Mouse (Mus musculus) E14TG2a.4 (cell line): ENCODE results near the gene Borcs7.

Experiments
- CTCF ChIP-seq: conservative IDR thresholded peaks from 2 replicates; pipeline ENCODE4 v1.5.1; 2014; ENCODE audit warnings: low read length
- NANOG ChIP-seq: IDR thresholded peaks from 2 replicates; pipeline ENCODE4 v1.6.1; 2014; ENCODE audit warnings: borderline replicate concordance, low read length, mixed read lengths
- POU5F1 ChIP-seq: IDR thresholded peaks from 2 replicates; pipeline ENCODE4 v1.6.1; 2014; ENCODE audit warnings: low read length, borderline replicate concordance

GRCm38 (mm10) chr19:46744681-46745080 is 55.0 kb downstream of the Borcs7 start:
- TF ChIP-seq CTCF (no peak), POU5F1 (no peak), NANOG (no peak)
